Mouse (Mus musculus) MEL (cell line): ENCODE results near the gene Slco3a1.

Experiments
- GATA1 ChIP-seq: IDR thresholded peaks from 2 replicates; pipeline ENCODE4 v1.6.1; 2011; ENCODE audit warnings: low read depth, low read length, improper control_type of control experiment
- MEF2A ChIP-seq: IDR thresholded peaks from 2 replicates; pipeline ENCODE4 v1.6.1; 2014; ENCODE audit warnings: low read depth, mild to moderate bottlenecking, inconsistent platforms, low read length, improper control_type of control experiment; ENCODE audit not compliant: poor library complexity, insufficient replicate concordance, severe bottlenecking; ENCODE audit errors: extremely low read depth
- POLR2A ChIP-seq, 2 experiments: IDR thresholded peaks; 2 replicates each; pipeline ENCODE4 v1.6.1; 2011 to 2012; ENCODE audit warnings: low read length in 2 of 2, mild to moderate bottlenecking in 2 of 2, control low read depth in 1 of 2, improper control_type of control experiment in 1 of 2, low read depth in 1 of 2, moderate library complexity in 1 of 2; ENCODE audit not compliant: control insufficient read depth in 1 of 2, insufficient read depth in 1 of 2, poor library complexity in 1 of 2
- TAL1 ChIP-seq: IDR thresholded peaks from 2 replicates; pipeline ENCODE4 v1.6.1; 2012; ENCODE audit warnings: mild to moderate bottlenecking, inconsistent platforms, low read length, moderate library complexity, mixed read lengths

- TF ChIP-seq TAL1 (no peak), MEF2A (no peak), POLR2A (IDR thresholded peaks at IDR 0.05; ENCODE audit: control insufficient read depth in 1 of 2, insufficient read depth in 1 of 2, low read depth in 1 of 2, low read length in 2 of 2, poor library complexity in 1 of 2) (no peak), GATA1 (no peak)
Measured at GRCm38 (mm10) chr7:74415241-74415640, 139.3 kb downstream of the Slco3a1 start.
